Mouse (Mus musculus): ENCODE measurements around the gene Prex1. TPM values are rescaled to one million over a fixed set of nuclear protein-coding genes. Genes with fewer than 3 reads are reported as not detected.

Prex1 gene
- polyA plus RNA-seq, 1 experiment from 2014 or later: 12.0 TPM

GRCm38 (mm10) chr2:166631621-166632171, 81.9 kb downstream of the Prex1 start:
- Histone ChIP-seq H3K9me3 (replicated peaks) (no peaks in the 10 kb centered on the region), H3K4me1 (replicated peaks) (peaks cover 10% of the 10 kb centered on the region; the same call in 1 of the 2 replicates), H3K36me3 (0 out of 2 replicates have a peak, but pooled peaks cover 2% of the 10 kb centered on the region), H3K4me3 (no peak overlapping the region), H3K4me2 (no peak overlapping the region), H3K27ac (ENCODE audit: poor library complexity, severe bottlenecking) (no peak overlapping the region), H3K9ac (no peak overlapping the region), H3K27me3 (replicated peaks) (no peaks in the 10 kb centered on the region)
- ATAC-seq (ENCODE audit: insufficient number of reproducible peaks, low FRiP score): no peak
- 85% methylated on average over 10 of the region's 10 CpGs for WGBS

DNA sequence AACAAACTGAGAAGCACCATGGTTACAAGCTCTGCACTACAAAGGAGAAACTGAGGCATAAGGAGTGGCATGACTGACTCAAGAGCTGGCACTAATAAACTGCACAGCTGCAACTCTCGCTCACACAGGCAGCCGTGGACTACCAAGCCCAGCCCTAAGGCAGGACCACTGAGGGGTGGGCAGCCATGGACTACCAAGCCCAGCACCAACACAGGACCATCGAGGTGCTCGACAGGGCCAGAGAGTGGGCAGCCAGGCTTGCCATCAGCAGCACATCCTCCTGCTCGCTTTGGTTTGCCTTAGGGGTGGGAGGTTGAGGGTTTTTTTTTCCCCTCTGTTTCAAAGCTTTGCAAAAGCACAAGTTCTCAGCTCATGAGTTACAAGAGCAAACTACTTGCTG, 82.4 kb downstream of the Prex1 start:
- ATAC-seq (ENCODE audit: insufficient number of reproducible peaks, low FRiP score): no peak
- Histone ChIP-seq H3K9ac (no peak overlapping the region), H3K4me1 (replicated peaks) (peaks cover 10% of the 10 kb centered on the region; the same call in 1 of the 2 replicates), H3K27me3 (replicated peaks) (no peaks in the 10 kb centered on the region), H3K4me3 (no peak overlapping the region), H3K36me3 (0 out of 2 replicates have a peak, but pooled peaks cover 3% of the 10 kb centered on the region), H3K4me2 (no peak overlapping the region), H3K9me3 (replicated peaks) (no peaks in the 10 kb centered on the region), H3K27ac (ENCODE audit: poor library complexity, severe bottlenecking) (no peak overlapping the region)
- WGBS: 83% methylated on average over 5 of the region's 5 CpGs

DNA sequence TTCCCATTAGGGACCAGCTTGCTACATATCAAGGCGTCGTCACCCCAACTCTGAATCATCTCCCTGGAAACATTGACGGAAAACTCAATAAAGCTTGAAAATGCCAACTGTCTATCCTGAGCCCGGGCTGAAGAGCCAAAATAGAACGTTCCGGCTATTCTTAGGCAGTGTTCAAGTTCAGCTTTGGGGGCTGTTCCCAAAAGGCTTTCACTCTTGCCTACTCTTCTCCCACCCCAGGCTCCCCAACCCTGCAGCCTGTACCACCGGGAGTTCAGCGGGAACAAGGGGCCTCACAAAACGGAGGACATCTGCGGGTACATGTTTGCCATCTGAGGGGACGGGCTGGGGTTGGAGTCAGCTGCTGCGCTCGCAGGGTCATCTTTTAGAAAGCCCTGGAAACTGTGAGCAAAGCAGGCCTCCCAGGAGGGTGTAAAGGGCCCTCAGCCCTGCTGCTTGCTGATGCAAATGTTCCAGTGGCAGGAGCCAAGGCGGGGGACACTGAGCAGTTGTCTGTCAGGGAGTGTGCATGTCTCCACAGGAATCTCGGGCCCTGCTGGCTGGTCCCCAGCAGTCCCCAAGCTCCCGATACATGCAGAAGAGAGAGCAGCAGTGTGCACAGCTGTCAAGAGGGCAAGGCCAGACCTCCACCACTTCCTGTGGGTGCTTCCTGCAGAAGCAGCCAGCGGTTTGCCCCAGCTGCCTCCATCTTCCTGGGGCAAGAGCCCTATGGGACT, 83.5 kb downstream of the Prex1 start:
- WGBS: 81% methylated on average over 17 of the region's 17 CpGs
- ATAC-seq (ENCODE audit: insufficient number of reproducible peaks, low FRiP score): no peak
- H3K27ac ChIP-seq (ENCODE audit: poor library complexity, severe bottlenecking): no peak overlapping the region

DNA sequence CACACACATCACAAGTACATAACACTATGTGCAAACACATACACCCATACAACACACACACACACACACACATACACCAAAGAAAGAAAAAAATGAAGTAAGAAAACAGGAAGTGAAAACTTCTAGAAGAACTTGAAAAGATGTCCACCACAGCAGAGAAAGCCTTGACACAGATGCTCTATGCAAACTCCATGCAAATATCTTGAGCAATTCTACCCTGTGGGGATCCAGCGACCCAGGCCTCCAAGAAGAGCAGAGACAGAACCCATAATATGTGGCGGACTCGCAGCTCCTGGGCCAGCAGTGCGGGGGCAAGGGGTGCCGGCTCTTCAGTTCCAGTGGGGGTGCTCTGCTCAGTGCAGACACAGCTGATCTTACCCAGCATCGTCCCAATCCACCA, 86.1 kb downstream of the Prex1 start:
- ATAC-seq (ENCODE audit: insufficient number of reproducible peaks, low FRiP score): no peak
- no peaks in the 10 kb centered on the region for H3K9me3 ChIP-seq (replicated peaks)
- WGBS: 84% methylated on average over 6 of the region's 6 CpGs
- no peaks in the 10 kb centered on the region for H3K27me3 ChIP-seq (replicated peaks)
- H3K36me3 ChIP-seq: 0 out of 2 replicates have a peak, but pooled peaks cover 3% of the 10 kb centered on the region
- H3K4me2 ChIP-seq: no peak overlapping the region
- no peak overlapping the region for H3K4me3 ChIP-seq
- H3K4me1 ChIP-seq (replicated peaks): peaks cover 23% of the 10 kb centered on the region
- no peak overlapping the region for H3K27ac ChIP-seq (ENCODE audit: poor library complexity, severe bottlenecking)
- no peak overlapping the region for H3K9ac ChIP-seq

More for the DNA sequence above, 83.5 kb downstream of the Prex1 start:
- no peaks in the 10 kb centered on the region for H3K9me3 ChIP-seq (replicated peaks)
- H3K4me2 ChIP-seq: no peak overlapping the region
- H3K4me3 ChIP-seq: no peak overlapping the region
- H3K9ac ChIP-seq: no peak overlapping the region
- H3K4me1 ChIP-seq (replicated peaks): peaks cover 10% of the 10 kb centered on the region; the same call in 1 of the 2 replicates
- no peaks in the 10 kb centered on the region for H3K27me3 ChIP-seq (replicated peaks)
- H3K36me3 ChIP-seq: 0 out of 2 replicates have a peak, but pooled peaks cover 3% of the 10 kb centered on the region

DNA sequence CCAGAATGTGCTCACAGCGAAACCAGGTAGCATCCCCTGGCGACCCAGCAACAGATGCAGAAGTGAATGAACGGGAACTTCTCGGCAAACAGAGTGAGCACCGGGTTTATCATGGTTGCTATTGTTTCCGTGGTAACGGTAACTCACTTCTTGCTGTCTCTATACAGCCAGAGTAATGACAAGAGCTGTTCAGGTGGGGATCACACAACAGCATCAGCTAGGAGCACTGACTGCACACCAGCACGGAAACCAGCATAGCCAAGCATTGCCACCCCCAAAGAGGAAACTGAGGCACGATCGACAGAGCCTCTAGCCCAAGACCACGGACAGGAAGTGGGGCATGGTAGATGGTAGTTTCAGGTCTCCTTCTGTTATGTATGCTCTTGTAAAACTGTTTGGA, 88.4 kb downstream of the Prex1 start:
- no peak overlapping the region for H3K4me3 ChIP-seq
- no peaks in the 10 kb centered on the region for H3K9me3 ChIP-seq (replicated peaks)
- H3K9ac ChIP-seq: no peak overlapping the region
- peaks cover 26% of the 10 kb centered on the region for H3K4me1 ChIP-seq (replicated peaks)
- H3K4me2 ChIP-seq: no peak overlapping the region
- 0 out of 2 replicates have a peak, but pooled peaks cover 3% of the 10 kb centered on the region for H3K36me3 ChIP-seq
- 77% methylated on average over 11 of the region's 11 CpGs for WGBS
- no peaks in the 10 kb centered on the region for H3K27me3 ChIP-seq (replicated peaks)
- no peak overlapping the region for H3K27ac ChIP-seq (ENCODE audit: poor library complexity, severe bottlenecking)
- ATAC-seq (ENCODE audit: insufficient number of reproducible peaks, low FRiP score): no peak

DNA sequence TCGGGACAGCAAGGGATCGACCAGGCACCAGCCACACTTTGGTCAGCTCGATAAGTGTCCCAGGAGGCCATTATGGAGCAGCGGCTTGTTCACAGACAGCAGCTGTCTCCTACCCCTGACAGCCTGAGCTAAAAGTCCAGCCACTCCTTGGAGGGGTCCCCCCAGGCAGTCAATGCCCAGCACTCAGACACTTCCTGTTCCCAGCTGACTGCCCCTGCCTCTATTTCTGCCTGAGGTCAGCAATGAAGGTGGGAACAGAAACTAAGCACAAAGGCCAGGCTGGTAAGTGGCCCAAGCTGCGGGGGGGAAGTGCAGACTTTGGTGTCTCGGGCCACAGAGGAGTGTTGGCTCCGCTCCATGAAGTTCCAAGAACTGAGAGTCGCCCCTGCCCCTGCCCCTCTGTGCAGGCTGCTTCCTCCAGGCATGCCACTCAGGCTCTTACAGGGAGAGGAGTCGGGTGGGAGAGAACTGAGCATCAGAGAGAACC, 90.5 kb downstream of the Prex1 start:
- Histone ChIP-seq H3K9me3 (replicated peaks) (no peaks in the 10 kb centered on the region), H3K27ac (ENCODE audit: poor library complexity, severe bottlenecking) (peak overlapping the region; percentile 14; the same call in 1 of the 2 replicates), H3K4me3 (no peak overlapping the region), H3K9ac (peak overlapping the region; percentile 21; the same call in 1 of the 2 replicates), H3K4me2 (no peak overlapping the region), H3K4me1 (replicated peaks) (peaks cover 43% of the 10 kb centered on the region), H3K36me3 (0 out of 2 replicates have a peak, but pooled peaks cover 3% of the 10 kb centered on the region), H3K27me3 (replicated peaks) (no peaks in the 10 kb centered on the region)
- ATAC-seq (ENCODE audit: insufficient number of reproducible peaks, low FRiP score): no peak
- WGBS: 33% methylated on average over 9 of the region's 9 CpGs

DNA sequence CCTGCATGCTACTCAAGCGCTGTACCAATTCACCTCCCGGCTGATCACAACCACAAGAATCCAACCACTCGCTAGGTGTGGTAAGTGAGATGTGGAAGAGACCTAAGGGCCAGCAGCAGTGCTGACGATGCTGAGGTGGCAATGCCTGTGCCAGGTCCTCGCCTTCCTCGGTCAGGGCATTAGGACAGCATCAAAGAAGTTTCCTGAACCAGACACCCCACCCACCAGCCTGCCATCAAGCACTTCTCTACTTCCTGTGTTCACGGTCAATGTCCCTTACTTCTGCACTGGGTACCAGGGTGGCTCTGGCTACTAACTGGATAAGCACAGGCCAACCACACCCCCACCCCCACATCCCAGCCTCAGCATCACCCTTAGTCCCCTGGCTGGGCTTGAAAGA, 91.0 kb downstream of the Prex1 start:
- ATAC-seq (ENCODE audit: insufficient number of reproducible peaks, low FRiP score): no peak
- Histone ChIP-seq H3K4me1 (replicated peaks) (peaks cover 43% of the 10 kb centered on the region), H3K27ac (ENCODE audit: poor library complexity, severe bottlenecking) (no peak overlapping the region), H3K36me3 (0 out of 2 replicates have a peak, but pooled peaks cover 9% of the 10 kb centered on the region), H3K27me3 (replicated peaks) (no peaks in the 10 kb centered on the region), H3K9ac (peak overlapping the region; percentile 21; the same call in 1 of the 2 replicates), H3K4me3 (no peak overlapping the region), H3K4me2 (no peak overlapping the region), H3K9me3 (replicated peaks) (no peaks in the 10 kb centered on the region)
- WGBS: 77% methylated on average over 7 of the region's 7 CpGs

- WGBS: 74% methylated on average over 6 of the region's 6 CpGs
- Histone ChIP-seq H3K4me1 (replicated peaks) (peaks cover 43% of the 10 kb centered on the region), H3K27me3 (replicated peaks) (no peaks in the 10 kb centered on the region), H3K4me2 (no peak overlapping the region), H3K9ac (no peak overlapping the region), H3K9me3 (replicated peaks) (no peaks in the 10 kb centered on the region), H3K27ac (ENCODE audit: poor library complexity, severe bottlenecking) (no peak overlapping the region), H3K4me3 (no peak overlapping the region), H3K36me3 (0 out of 2 replicates have a peak, but pooled peaks cover 9% of the 10 kb centered on the region)
- ATAC-seq (ENCODE audit: insufficient number of reproducible peaks, low FRiP score): no peak
Measured at GRCm38 (mm10) chr2:166622079-166622478, 91.6 kb downstream of the Prex1 start.

GRCm38 (mm10) chr2:166620529-166621466, 92.8 kb downstream of the Prex1 start:
- H3K27ac ChIP-seq (ENCODE audit: poor library complexity, severe bottlenecking): 0 out of 2 replicates have a peak overlapping the region, but pooled peaks have one; percentile 5
- H3K36me3 ChIP-seq: 0 out of 2 replicates have a peak, but pooled peaks cover 11% of the 10 kb centered on the region
- ATAC-seq (ENCODE audit: insufficient number of reproducible peaks, low FRiP score): no peak
- no peak overlapping the region for H3K4me3 ChIP-seq
- no peaks in the 10 kb centered on the region for H3K27me3 ChIP-seq (replicated peaks)
- H3K4me1 ChIP-seq (replicated peaks): peaks cover 43% of the 10 kb centered on the region
- H3K4me2 ChIP-seq: no peak overlapping the region
- WGBS: 57% methylated on average over 20 of the region's 20 CpGs
- H3K9ac ChIP-seq: no peak overlapping the region
- H3K9me3 ChIP-seq (replicated peaks): no peaks in the 10 kb centered on the region

GRCm38 (mm10) chr2:166619906-166620490, 93.6 kb downstream of the Prex1 start:
- Histone ChIP-seq H3K27me3 (replicated peaks) (no peaks in the 10 kb centered on the region), H3K36me3 (0 out of 2 replicates have a peak, but pooled peaks cover 14% of the 10 kb centered on the region), H3K4me2 (no peak overlapping the region), H3K4me1 (replicated peaks) (peaks cover 46% of the 10 kb centered on the region), H3K4me3 (no peak overlapping the region), H3K9me3 (replicated peaks) (no peaks in the 10 kb centered on the region), H3K27ac (ENCODE audit: poor library complexity, severe bottlenecking) (0 out of 2 replicates have a peak overlapping the region, but pooled peaks have one; percentile 5), H3K9ac (no peak overlapping the region)
- ATAC-seq (ENCODE audit: insufficient number of reproducible peaks, low FRiP score): no peak
- 44% methylated on average over 10 of the region's 10 CpGs for WGBS
